Comparison of ENCODE assay signal across 17 mouse cellular contexts in the genomic region with DNA sequence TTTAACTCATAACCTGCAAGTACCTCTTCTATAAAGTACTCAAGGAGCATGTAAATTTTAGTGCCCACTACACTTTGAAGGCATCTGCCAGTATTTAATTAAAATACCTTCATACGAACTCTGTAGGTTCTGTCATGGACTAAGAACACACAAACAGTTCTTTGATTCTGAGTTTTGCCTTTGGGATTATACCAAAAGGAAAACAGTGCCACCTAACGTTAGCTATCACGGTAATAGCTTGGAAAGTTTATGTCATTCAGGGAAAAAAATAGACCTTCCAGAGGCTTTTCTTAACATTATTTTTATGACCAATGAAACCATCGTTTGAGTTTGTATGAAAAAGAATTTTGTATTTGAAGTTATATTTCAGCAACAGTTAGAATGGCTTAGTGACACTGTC.
DNase-seq lines count a peak whose midpoint lies in the region; ATAC-seq and TF ChIP-seq lines count a peak whose summit lies in the region.
"Had no signal": no experiment of that assay in that cellular context is flagged by ENCODE, and none has a peak within 500 bp of the region (broad histone marks: within the 10 kb centered on the region; RNA-seq: fewer than 3 reads in every experiment).

No protein-coding gene starts in this region.

- peak; percentile 54 for TF ChIP-seq CTCF in forebrain, postnatal 0 days (IDR thresholded peaks at IDR 0.05; ENCODE audit: low read depth)
- TF ChIP-seq CTCF in left cerebral cortex, adult 2 months (IDR thresholded peaks at IDR 0.05): peak; percentile 64

- H3K36me3 ChIP-seq in forebrain, postnatal 0 days (ENCODE audit: insufficient read depth): no peaks in the 10 kb centered on the region
- no peaks in the 10 kb centered on the region for H3K36me3 ChIP-seq in forebrain, embryonic 15.5 days
- H3K36me3 ChIP-seq: hindbrain, embryonic 15.5 days; kidney, embryonic 15.5 days; neural tube, embryonic 13.5 days had no signal

- peak; percentile 56 for DNase-seq in forebrain, postnatal 0 days
- no peak for DNase-seq in left cerebral cortex, adult 2 months (ENCODE audit: extremely low spot score in 1 of 2, low spot score in 2 of 2)
- no peak for DNase-seq in left cerebral cortex, postnatal 36 days (ENCODE audit: low spot score in 2 of 2)
- DNase-seq in 416B (ENCODE audit: low read depth): peak; percentile 11
- DNase-seq in brain, adult 2 months (ENCODE audit: low read depth, low spot score): peak; percentile 67
- no peak for DNase-seq in thymus, postnatal 10 days (ENCODE audit: low spot score in 2 of 2)
- DNase-seq in left cerebral cortex, postnatal 4 days: no peak
- DNase-seq: adrenal gland, postnatal 10 days; lung, postnatal 10 days; right cerebral cortex, postnatal 25 days; thymus, postnatal 14 days had no signal

- H3K9me3 ChIP-seq in forebrain, postnatal 0 days (ENCODE audit: low read length): no peaks in the 10 kb centered on the region
- no peaks in the 10 kb centered on the region for H3K9me3 ChIP-seq in forebrain, embryonic 15.5 days
- H3K9me3 ChIP-seq: hindbrain, embryonic 15.5 days; kidney, embryonic 15.5 days; neural tube, embryonic 13.5 days had no signal

- no peak overlapping the region for H3K4me3 ChIP-seq in forebrain, postnatal 0 days (ENCODE audit: low read depth, low read length)
- H3K4me3 ChIP-seq in forebrain, embryonic 15.5 days: no peak overlapping the region
- H3K4me3 ChIP-seq in left cerebral cortex, adult 2 months: no peak overlapping the region
- H3K4me3 ChIP-seq: hindbrain, embryonic 15.5 days; kidney, embryonic 15.5 days; neural tube, embryonic 13.5 days had no signal

- intact Hi-C loops in left cerebral cortex, adult 2 months (cut with DNase I): loop anchor here (2.0 kb wide), 2 partner anchors 1019 to 1685 kb away; no protein-coding TSS in a partner anchor
- intact Hi-C loops in left cerebral cortex, postnatal 36 days (cut with DNase I): loop anchor here (5.0 to 10.0 kb wide), 3 partner anchors 515 to 1687 kb away; no protein-coding TSS in a partner anchor
- intact Hi-C loops in left cerebral cortex, postnatal 4 days (cut with DNase I): no loop called here

- no peak overlapping the region for H3K4me2 ChIP-seq in forebrain, postnatal 0 days (ENCODE audit: low read depth)
- H3K4me2 ChIP-seq in forebrain, embryonic 15.5 days (replicated peaks): no peak overlapping the region
- H3K4me2 ChIP-seq: hindbrain, embryonic 15.5 days; kidney, embryonic 15.5 days; liver, embryonic 11.5 days; neural tube, embryonic 13.5 days had no signal

- H3K27me3 ChIP-seq in forebrain, postnatal 0 days (ENCODE audit: insufficient read depth, low read length): no peaks in the 10 kb centered on the region
- H3K27me3 ChIP-seq in forebrain, embryonic 15.5 days: no peaks in the 10 kb centered on the region
- H3K27me3 ChIP-seq: hindbrain, embryonic 15.5 days; kidney, embryonic 15.5 days; neural tube, embryonic 13.5 days had no signal

- WGBS in forebrain, postnatal 0 days: 37% methylated on average over 4 of the region's 4 CpGs
- WGBS in forebrain, embryonic 15.5 days: 41% methylated on average over 4 of the region's 4 CpGs

- ATAC-seq in forebrain, postnatal 0 days: no peak
- no peak for ATAC-seq in forebrain, embryonic 15.5 days (replicated peaks)
- ATAC-seq: midbrain, embryonic 16.5 days had no signal

- no peaks in the 10 kb centered on the region for H3K4me1 ChIP-seq in forebrain, postnatal 0 days (ENCODE audit: insufficient read depth)
- no peaks in the 10 kb centered on the region for H3K4me1 ChIP-seq in forebrain, embryonic 15.5 days
- H3K4me1 ChIP-seq: hindbrain, embryonic 15.5 days; kidney, embryonic 15.5 days; neural tube, embryonic 13.5 days had no signal

- H3K9ac ChIP-seq in forebrain, postnatal 0 days: no peak overlapping the region
- no peak overlapping the region for H3K9ac ChIP-seq in forebrain, embryonic 15.5 days (replicated peaks)
- H3K9ac ChIP-seq: hindbrain, embryonic 15.5 days; kidney, embryonic 15.5 days; neural tube, embryonic 13.5 days had no signal

- no peak overlapping the region for H3K27ac ChIP-seq in forebrain, postnatal 0 days (ENCODE audit: low read depth, low read length)
- no peak overlapping the region for H3K27ac ChIP-seq in forebrain, embryonic 15.5 days (replicated peaks)
- H3K27ac ChIP-seq in left cerebral cortex, adult 2 months: no peak overlapping the region
- H3K27ac ChIP-seq: hindbrain, embryonic 15.5 days; kidney, embryonic 15.5 days; neural tube, embryonic 13.5 days had no signal

Comparison
In these comparisons a context has a peak if more than half of its experiments do, and no peak if none do; other contexts are left out.
1. DNase-seq: peak in forebrain, postnatal 0 days (single experiment), 416B (single experiment) and brain, adult 2 months (single experiment); none in left cerebral cortex, adult 2 months (0 of 2), left cerebral cortex, postnatal 36 days (0 of 2), thymus, postnatal 10 days (0 of 2) and left cerebral cortex, postnatal 4 days (single experiment).